Mouse (Mus musculus) 3134 (cell line): ENCODE measurements around the gene Baiap2.
A peak's percentile ranks its signal among the peaks of the same experiment; 100 is the strongest.

Experiments used
- DNase-seq: peaks from one replicate; pipeline ENCODE4 v3.0.0-alpha.2; 2011; ENCODE audit warnings: low spot score; ENCODE audit not compliant: insufficient read length; ENCODE audit errors: extremely low read depth

Gene Baiap2

GRCm38 (mm10) chr11:119919432-119919831 is 23.1 kb upstream of the Baiap2 start:
- DNase-seq = no peak

- peak; percentile 51 for DNase-seq
These were observed 22.7 kb upstream of the Baiap2 start for GRCm38 (mm10) chr11:119919897-119920296.

DNA sequence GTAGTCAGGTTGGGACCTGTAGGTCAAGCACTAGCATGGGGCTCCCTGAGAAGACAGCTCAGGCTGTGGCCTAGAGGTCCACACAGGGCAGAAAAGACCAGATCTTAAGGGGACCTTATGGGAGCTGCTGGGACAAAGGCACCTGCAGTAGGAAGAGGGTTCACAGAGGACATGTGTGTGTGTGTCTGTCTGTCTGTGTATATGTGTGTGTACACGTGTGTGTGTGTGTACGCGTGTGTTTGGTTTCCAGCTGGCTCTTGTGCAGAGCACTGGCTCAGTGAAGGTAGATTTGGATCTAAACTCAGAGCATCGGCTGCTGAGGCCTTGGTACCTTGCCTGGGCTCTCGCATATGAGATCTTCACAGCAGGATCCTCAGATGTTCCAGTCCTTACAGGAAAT is 21.9 kb upstream of the Baiap2 start:
- no peak for DNase-seq

- DNase-seq = peak; percentile 82
These were observed 17.4 kb upstream of the Baiap2 start for GRCm38 (mm10) chr11:119925176-119925575.

- no peak for DNase-seq
These were observed 15.8 kb upstream of the Baiap2 start for GRCm38 (mm10) chr11:119926762-119927161.

DNA sequence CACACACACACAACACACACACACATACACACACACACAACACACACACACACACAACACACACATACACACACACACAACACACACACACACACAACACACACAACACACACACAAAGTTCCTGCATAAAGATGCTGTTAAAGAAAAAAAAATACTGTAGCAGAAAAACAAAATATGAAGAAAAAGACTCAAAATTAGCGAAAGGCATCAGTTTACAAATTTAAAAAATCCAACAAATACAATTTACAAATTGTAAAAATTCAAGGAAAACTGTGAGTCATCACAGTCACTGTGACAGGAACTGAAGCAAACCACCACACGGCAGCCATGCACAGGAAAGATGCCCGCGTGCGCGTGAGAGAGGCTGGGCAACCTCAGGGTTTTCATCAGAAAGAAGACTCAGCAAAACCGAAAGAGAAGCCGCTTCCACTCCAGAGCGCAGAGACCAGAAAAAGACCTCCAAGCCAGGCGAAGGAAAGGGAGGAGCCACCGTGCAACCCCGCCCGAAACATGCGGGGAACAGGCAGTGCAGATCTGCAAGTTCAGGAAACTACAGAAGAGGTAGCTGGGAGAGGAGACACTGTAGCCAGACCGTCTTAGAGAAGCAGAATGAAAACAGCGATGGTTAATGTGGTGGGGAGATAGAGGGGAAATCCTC is 14.4 kb upstream of the Baiap2 start:
- peak; percentile 75 for DNase-seq

DNA sequence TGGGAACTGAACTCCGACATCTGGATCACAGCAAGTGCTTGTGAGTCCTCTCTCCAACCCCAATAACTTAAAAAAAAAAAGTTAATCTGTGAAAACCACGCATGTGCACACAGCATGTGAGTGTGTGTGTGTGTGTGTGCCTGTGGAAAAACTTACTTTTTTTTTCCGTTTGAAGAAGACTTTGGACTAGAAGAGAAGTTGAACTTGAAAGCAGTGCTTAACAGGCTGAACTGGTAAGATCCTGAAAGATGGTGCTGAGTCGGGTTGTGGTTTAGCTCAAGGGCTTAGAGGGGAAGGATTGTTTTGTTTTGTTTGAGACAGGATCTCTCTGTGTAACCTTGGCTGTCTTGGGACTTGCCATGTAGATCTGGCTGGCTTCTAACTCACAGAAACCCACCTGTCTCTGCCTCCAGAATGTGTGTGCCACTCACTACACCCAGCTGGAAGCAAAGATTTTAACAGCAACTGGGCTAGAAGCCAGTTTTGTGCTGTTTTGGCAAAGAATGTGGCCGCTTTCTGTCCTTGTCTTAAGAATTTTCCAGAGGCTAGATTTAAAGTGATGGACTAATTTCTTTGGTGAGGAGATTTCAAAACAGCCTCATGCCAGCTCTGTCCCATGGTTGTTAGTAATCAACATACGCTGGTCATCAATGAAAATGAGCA is 12.8 kb upstream of the Baiap2 start:
- peak; percentile 74 for DNase-seq

GRCm38 (mm10) chr11:119931809-119932208 is 10.8 kb upstream of the Baiap2 start:
- peak; percentile 90 for DNase-seq

DNA sequence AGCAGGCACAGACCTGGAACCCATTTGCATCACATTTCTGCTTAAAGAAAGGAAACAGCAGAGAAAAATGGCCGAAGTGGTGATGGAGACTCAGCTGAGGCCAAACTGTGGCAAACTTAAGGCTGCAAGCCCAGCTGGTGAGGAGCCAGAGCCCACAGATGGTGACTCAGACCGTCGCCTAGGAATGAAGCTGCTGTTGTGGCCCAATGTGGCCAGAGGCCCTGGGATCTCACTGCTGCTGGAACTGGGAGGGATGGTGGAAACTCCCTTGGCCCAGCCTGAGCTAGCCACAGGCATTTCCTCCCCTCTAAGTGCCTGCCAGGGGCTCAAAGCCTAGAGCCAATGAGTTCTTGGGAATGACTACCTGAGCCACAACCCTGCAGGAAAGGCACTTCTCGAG is 9.4 kb upstream of the Baiap2 start:
- peak; percentile 96 for DNase-seq

DNA sequence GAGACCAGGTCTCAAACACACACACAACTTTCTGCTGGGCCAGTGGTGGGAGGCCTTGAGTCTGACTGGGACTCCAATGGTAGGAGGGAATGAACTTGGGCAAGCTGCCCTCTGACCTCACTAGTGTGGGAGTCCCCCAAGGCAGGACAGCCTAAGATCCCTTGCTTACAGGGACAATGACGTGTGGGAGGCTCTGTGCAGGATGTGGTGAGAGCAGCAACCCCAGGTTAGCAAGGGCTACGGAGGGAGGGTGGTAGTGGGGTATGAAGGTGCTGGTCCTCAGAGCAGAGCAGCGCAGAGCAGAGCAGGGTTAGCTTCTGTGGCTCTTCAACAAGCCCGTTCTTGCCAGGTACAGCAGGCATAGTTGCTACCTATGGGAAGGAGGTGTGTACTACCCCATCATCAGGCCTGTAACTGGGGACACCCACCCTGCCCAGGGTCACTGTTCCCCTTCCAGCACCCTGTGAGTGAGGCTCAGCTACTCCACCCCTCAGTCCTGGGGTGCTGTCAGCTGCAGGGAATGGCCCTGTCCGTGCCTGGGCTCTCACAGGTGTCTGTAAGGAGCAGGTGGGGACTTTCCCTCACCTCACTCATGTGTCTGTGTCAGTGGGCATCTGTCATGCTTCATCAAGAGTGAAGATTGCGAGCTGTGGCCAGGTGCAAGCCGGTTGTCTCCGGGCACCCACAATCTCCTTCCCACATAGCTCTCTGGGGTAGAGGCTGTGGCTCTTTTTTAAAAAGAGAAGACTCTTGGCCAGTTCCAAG is 8.6 kb upstream of the Baiap2 start:
- DNase-seq = no peak

- DNase-seq = no peak
These were observed 7.8 kb upstream of the Baiap2 start for GRCm38 (mm10) chr11:119934773-119935172.

GRCm38 (mm10) chr11:119935457-119935856 is 7.1 kb upstream of the Baiap2 start:
- DNase-seq = no peak

GRCm38 (mm10) chr11:119936456-119936855 is 6.1 kb upstream of the Baiap2 start:
- DNase-seq = no peak

DNA sequence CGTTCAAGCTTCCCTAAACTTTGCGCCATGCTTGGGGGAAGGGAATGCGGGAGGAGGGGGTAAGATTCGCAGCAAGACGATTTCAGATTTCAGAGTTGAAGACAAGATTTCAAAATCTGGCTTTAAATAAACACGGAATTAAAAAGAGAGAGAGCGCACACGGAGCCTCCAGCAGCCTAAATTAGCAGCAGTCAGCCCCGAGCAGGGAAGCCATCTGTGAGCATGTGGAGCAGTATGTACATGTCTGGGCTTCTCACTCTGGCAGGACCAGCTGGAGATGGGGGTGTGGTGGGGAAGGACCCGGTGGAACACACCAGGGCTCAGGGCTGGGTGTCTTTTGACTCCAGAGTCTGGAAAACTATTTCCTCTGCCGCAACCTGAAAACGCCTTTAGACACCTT is 5.3 kb upstream of the Baiap2 start:
- DNase-seq = no peak

DNA sequence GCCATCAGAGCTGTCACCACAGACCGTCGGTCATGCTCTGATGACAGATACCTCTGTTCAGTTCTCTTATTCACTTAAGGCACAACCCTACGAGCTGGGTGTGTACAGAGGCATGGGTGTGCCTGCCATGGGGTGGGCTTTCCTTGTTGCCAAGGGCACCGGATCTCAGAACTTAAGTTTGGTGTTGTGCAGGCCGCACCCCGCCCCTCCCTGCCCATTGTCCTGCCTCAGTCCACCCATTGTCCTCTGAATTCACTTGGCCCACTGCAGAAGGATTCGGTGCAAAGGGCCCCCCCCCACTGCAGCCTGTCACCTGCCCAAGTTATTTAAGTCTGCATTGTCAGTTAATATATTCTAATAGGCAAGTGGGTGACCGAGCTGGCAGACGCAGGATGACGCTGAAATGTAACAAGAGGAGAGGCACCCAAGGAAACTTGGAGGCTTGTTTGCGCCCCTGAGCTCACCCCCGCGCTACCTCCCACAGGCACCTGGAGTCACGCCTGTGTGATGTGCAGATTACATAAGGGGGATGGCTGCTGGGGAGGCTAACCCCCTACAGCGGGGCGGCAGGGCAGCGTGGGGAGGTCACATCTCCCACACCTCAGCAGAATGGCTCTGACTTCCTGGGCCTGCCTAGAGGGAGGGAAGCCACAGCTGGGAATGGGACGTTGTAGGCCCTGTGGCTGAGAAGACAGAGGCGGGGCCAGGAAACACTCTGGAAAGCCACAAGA is 4.6 kb upstream of the Baiap2 start:
- no peak for DNase-seq

DNA sequence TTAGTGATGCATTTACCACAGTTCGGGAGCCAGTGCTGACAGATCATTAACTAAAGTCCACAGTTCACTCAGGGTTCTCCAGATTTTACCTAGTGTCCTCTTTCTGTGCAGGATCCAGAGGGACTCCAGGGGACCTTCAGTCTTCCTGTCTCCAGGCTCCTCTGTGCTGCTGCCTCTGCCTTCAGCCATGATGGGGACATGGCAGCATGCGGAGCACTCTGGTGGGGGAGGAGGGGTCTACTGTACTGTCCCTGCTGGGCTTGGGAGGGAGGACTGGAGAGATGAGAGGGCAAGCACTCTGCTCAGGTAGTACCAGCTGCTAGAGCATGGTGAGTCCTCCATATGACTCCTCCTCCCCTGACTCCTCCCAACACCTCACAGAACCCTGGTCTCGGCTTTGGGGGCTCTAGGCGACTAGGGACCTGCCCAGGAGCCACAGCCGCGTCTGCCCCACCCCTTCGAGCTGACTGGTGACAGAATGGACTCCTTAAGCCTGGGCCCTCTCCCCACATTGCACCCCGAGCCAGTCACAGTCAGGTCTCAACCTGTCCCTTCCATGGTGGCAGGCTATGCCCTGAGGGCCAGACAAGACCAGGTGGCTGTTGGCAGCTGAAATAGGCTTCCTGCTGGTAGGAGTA is 3.4 kb upstream of the Baiap2 start:
- no peak for DNase-seq

DNA sequence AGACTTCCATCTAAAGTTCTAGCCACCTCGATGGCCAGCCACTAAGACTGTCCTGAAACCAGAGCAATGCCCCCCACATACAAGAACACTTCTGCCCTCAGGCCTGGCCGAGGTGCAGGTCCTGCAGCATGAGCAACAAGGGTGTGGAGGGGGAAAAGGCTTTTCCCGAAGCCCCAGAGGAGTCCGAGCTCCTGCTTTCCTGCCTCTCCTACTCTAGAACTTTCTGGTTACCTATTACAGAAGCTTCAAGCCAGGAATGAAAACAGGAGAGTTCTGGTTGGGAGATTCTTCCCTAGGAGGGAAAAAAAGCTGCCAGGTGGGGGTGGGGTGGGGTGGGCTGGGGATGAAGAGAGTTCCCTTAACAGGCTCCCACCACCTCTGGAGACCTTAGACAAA is 2.9 kb upstream of the Baiap2 start:
- DNase-seq = no peak

GRCm38 (mm10) chr11:119940142-119940541 is 2.4 kb upstream of the Baiap2 start:
- no peak for DNase-seq

- no peak for DNase-seq
These were observed 769 bp upstream of the Baiap2 start for GRCm38 (mm10) chr11:119941794-119942193.

GRCm38 (mm10) chr11:119942201-119942726 is 299 bp upstream of the Baiap2 start:
- peak; percentile 88 for DNase-seq
